Mouse (Mus musculus) midbrain, embryonic 12.5 days (tissue): ENCODE results near the gene Exoc6b. TPM values are rescaled to one million over a fixed set of nuclear protein-coding genes. Genes with fewer than 3 reads are reported as not detected.
A peak's percentile ranks its signal among the peaks of the same experiment; 100 is the strongest.

Source experiments
- ATAC-seq: fragments of 200-750 bp; cut with Nextera tagmentation; 2 replicates; pipeline ENCODE4 v1.8.0; 2017; ENCODE audit warnings: low read depth, moderate TSS enrichment, moderate library complexity; ENCODE audit not compliant: low FRiP score
- H3K27ac ChIP-seq: fragments of 300-500 bp; sonication (generic); replicated peaks from 2 replicates; pipeline ENCODE4 v1.5.1; 2016; ENCODE audit warnings: mild to moderate bottlenecking
- H3K27me3 ChIP-seq: fragments of 300-500 bp; sonication (generic); 2 replicates; pipeline ENCODE4 v1.6.1; 2016; ENCODE audit warnings: mild to moderate bottlenecking
- H3K36me3 ChIP-seq: fragments of 300-500 bp; sonication (generic); 2 replicates; pipeline ENCODE4 v1.6.1; 2016
- H3K4me1 ChIP-seq: fragments of 300-500 bp; sonication (generic); 2 replicates; pipeline ENCODE4 v1.6.1; 2016
- H3K4me2 ChIP-seq: fragments of 300-500 bp; sonication (generic); replicated peaks from 2 replicates; pipeline ENCODE4 v1.6.1; 2016; ENCODE audit warnings: mild to moderate bottlenecking, moderate library complexity
- H3K4me3 ChIP-seq: fragments of 300-500 bp; sonication (generic); 2 replicates; pipeline ENCODE4 v1.5.1; 2016; ENCODE audit warnings: mild to moderate bottlenecking
- H3K9ac ChIP-seq: fragments of 300-500 bp; sonication (generic); replicated peaks from 2 replicates; pipeline ENCODE4 v1.6.1; 2016; ENCODE audit warnings: mild to moderate bottlenecking, moderate library complexity
- H3K9me3 ChIP-seq: fragments of 300-500 bp; sonication (generic); 2 replicates; pipeline ENCODE4 v1.6.1; 2016; ENCODE audit warnings: mild to moderate bottlenecking
- WGBS: fragments of 180-500 bp; shearing (Covaris S2); methylation state at CpG from one replicate; pipeline ENCODE4 v1.1.7; 2016; 5-methylcytosine and 5-hydroxymethylcytosine counted together
- polyA plus RNA-seq: library from polyadenylated mRNA; unstranded; fragments of >200 nt; fragmentation: Nextera tagmentation; extraction: Ambion mirVana; gene quantifications from 2 replicates; pipeline ENCODE4 v1.2.1, GENCODE M21; 2016

Gene Exoc6b
- polyA plus RNA-seq, 1 experiment from 2014 or later, result 47.7 TPM

GRCm38 (mm10) chr6:84746193-84746846 is 323.0 kb downstream of the Exoc6b start:
- H3K4me3 ChIP-seq, result no peak overlapping the region
- H3K27ac ChIP-seq, result peak overlapping the region; percentile 54
- WGBS, result 43% methylated on average over 5 of the region's 5 CpGs

GRCm38 (mm10) chr6:84745570-84745969 is 323.7 kb downstream of the Exoc6b start:
- Histone ChIP-seq H3K27me3 (no peaks in the 10 kb centered on the region), H3K36me3 (no peaks in the 10 kb centered on the region), H3K4me3 (no peak overlapping the region), H3K4me2 (no peak overlapping the region), H3K27ac (peak overlapping the region; percentile 54; the same call in 1 of the 2 replicates), H3K9me3 (no peaks in the 10 kb centered on the region), H3K4me1 (peaks cover 10% of the 10 kb centered on the region; the same call in 1 of the 2 replicates), H3K9ac (no peak overlapping the region)
- ATAC-seq, result no peak
- 92% methylated on average over 7 of the region's 7 CpGs for WGBS

More at GRCm38 (mm10) chr6:84746193-84746846, 323.0 kb downstream of the Exoc6b start:
- peaks cover 10% of the 10 kb centered on the region; the same call in 1 of the 2 replicates for H3K4me1 ChIP-seq
- no peaks in the 10 kb centered on the region for H3K36me3 ChIP-seq
- ATAC-seq, result peak; percentile 74
- no peaks in the 10 kb centered on the region for H3K27me3 ChIP-seq
- no peak overlapping the region for H3K9ac ChIP-seq
- no peak overlapping the region for H3K4me2 ChIP-seq
- H3K9me3 ChIP-seq, result no peaks in the 10 kb centered on the region

- no peak overlapping the region for H3K4me2 ChIP-seq
- H3K27me3 ChIP-seq, result no peaks in the 10 kb centered on the region
- H3K4me1 ChIP-seq, result peaks cover 10% of the 10 kb centered on the region; the same call in 1 of the 2 replicates
- ATAC-seq, result no peak
- H3K9ac ChIP-seq, result no peak overlapping the region
- H3K27ac ChIP-seq, result no peak overlapping the region
- no peaks in the 10 kb centered on the region for H3K9me3 ChIP-seq
- H3K4me3 ChIP-seq, result no peak overlapping the region
- no peaks in the 10 kb centered on the region for H3K36me3 ChIP-seq
- 87% methylated on average over 3 of the region's 3 CpGs for WGBS
These were observed 327.1 kb downstream of the Exoc6b start for GRCm38 (mm10) chr6:84742227-84742626.

GRCm38 (mm10) chr6:84736942-84737341 is 332.4 kb downstream of the Exoc6b start:
- 72% methylated on average over 3 of the region's 3 CpGs for WGBS
- Histone ChIP-seq H3K36me3 (no peaks in the 10 kb centered on the region), H3K4me3 (no peak overlapping the region), H3K9me3 (no peaks in the 10 kb centered on the region), H3K4me2 (no peak overlapping the region), H3K4me1 (no peaks in the 10 kb centered on the region), H3K27me3 (no peaks in the 10 kb centered on the region), H3K9ac (no peak overlapping the region), H3K27ac (no peak overlapping the region)
- ATAC-seq, result no peak

- Histone ChIP-seq H3K4me3 (no peak overlapping the region), H3K27me3 (no peaks in the 10 kb centered on the region), H3K9me3 (peaks cover 2% of the 10 kb centered on the region), H3K9ac (no peak overlapping the region), H3K4me1 (no peaks in the 10 kb centered on the region), H3K4me2 (no peak overlapping the region), H3K27ac (no peak overlapping the region), H3K36me3 (no peaks in the 10 kb centered on the region)
- no peak for ATAC-seq
These were observed 342.4 kb downstream of the Exoc6b start for GRCm38 (mm10) chr6:84726876-84727275.

- no peak overlapping the region for H3K27ac ChIP-seq
- H3K27me3 ChIP-seq, result no peaks in the 10 kb centered on the region
- H3K36me3 ChIP-seq, result no peaks in the 10 kb centered on the region
- 92% methylated on average over 11 of the region's 11 CpGs for WGBS
- ATAC-seq, result no peak
- no peaks in the 10 kb centered on the region for H3K9me3 ChIP-seq
- H3K4me1 ChIP-seq, result no peaks in the 10 kb centered on the region
- no peak overlapping the region for H3K4me2 ChIP-seq
- H3K9ac ChIP-seq, result no peak overlapping the region
- no peak overlapping the region for H3K4me3 ChIP-seq
These were observed 356.1 kb downstream of the Exoc6b start for GRCm38 (mm10) chr6:84713171-84713570.

GRCm38 (mm10) chr6:84710831-84711230 is 358.5 kb downstream of the Exoc6b start:
- Histone ChIP-seq H3K27me3 (no peaks in the 10 kb centered on the region), H3K4me3 (no peak overlapping the region), H3K9ac (no peak overlapping the region), H3K9me3 (no peaks in the 10 kb centered on the region), H3K36me3 (no peaks in the 10 kb centered on the region), H3K4me1 (no peaks in the 10 kb centered on the region), H3K4me2 (no peak overlapping the region), H3K27ac (no peak overlapping the region)
- ATAC-seq, result no peak
- 80% methylated on average over 6 of the region's 6 CpGs for WGBS

- no peak overlapping the region for H3K27ac ChIP-seq
- H3K4me1 ChIP-seq, result no peaks in the 10 kb centered on the region
- H3K9ac ChIP-seq, result no peak overlapping the region
- H3K4me2 ChIP-seq, result no peak overlapping the region
- no peak for ATAC-seq
- H3K4me3 ChIP-seq, result no peak overlapping the region
- H3K36me3 ChIP-seq, result no peaks in the 10 kb centered on the region
- WGBS, result 84% methylated on average over 4 of the region's 4 CpGs
- no peaks in the 10 kb centered on the region for H3K27me3 ChIP-seq
- H3K9me3 ChIP-seq, result no peaks in the 10 kb centered on the region
These were observed 360.7 kb downstream of the Exoc6b start for GRCm38 (mm10) chr6:84708631-84709030.

- ATAC-seq, result no peak
- Histone ChIP-seq H3K36me3 (no peaks in the 10 kb centered on the region), H3K4me3 (no peak overlapping the region), H3K4me2 (no peak overlapping the region), H3K27ac (no peak overlapping the region), H3K9ac (no peak overlapping the region), H3K9me3 (no peaks in the 10 kb centered on the region), H3K27me3 (no peaks in the 10 kb centered on the region), H3K4me1 (peaks cover 6% of the 10 kb centered on the region)
- WGBS, result 86% methylated on average over 5 of the region's 5 CpGs
These were observed 369.7 kb downstream of the Exoc6b start for GRCm38 (mm10) chr6:84699579-84699978.

GRCm38 (mm10) chr6:84698288-84698673 is 371.0 kb downstream of the Exoc6b start:
- Histone ChIP-seq H3K4me2 (no peak overlapping the region), H3K9ac (no peak overlapping the region), H3K27me3 (no peaks in the 10 kb centered on the region), H3K4me3 (no peak overlapping the region), H3K9me3 (no peaks in the 10 kb centered on the region), H3K36me3 (no peaks in the 10 kb centered on the region), H3K27ac (no peak overlapping the region), H3K4me1 (peaks cover 12% of the 10 kb centered on the region)
- no peak for ATAC-seq
- WGBS, result 48% methylated on average over 1 of the region's 1 CpGs

- ATAC-seq, result no peak
- no peak overlapping the region for H3K4me2 ChIP-seq
- no peak overlapping the region for H3K27ac ChIP-seq
- H3K4me3 ChIP-seq, result no peak overlapping the region
- H3K9me3 ChIP-seq, result no peaks in the 10 kb centered on the region
- no peaks in the 10 kb centered on the region for H3K27me3 ChIP-seq
- 49% methylated on average over 9 of the region's 9 CpGs for WGBS
- no peak overlapping the region for H3K9ac ChIP-seq
- no peaks in the 10 kb centered on the region for H3K36me3 ChIP-seq
- H3K4me1 ChIP-seq, result peaks cover 15% of the 10 kb centered on the region
These were observed 371.6 kb downstream of the Exoc6b start for GRCm38 (mm10) chr6:84697474-84698287.

GRCm38 (mm10) chr6:84693844-84694243 is 375.5 kb downstream of the Exoc6b start:
- no peak overlapping the region for H3K4me2 ChIP-seq
- ATAC-seq, result no peak
- H3K4me3 ChIP-seq, result no peak overlapping the region
- H3K36me3 ChIP-seq, result no peaks in the 10 kb centered on the region
- no peaks in the 10 kb centered on the region for H3K27me3 ChIP-seq
- no peak overlapping the region for H3K9ac ChIP-seq
- H3K9me3 ChIP-seq, result no peaks in the 10 kb centered on the region
- 0 out of 2 replicates have a peak overlapping the region, but pooled peaks have one; percentile 32 for H3K27ac ChIP-seq
- WGBS, result 66% methylated on average over 4 of the region's 4 CpGs
- peaks cover 15% of the 10 kb centered on the region for H3K4me1 ChIP-seq
